Mouse (Mus musculus): ENCODE data around the gene Arhgap24.
A peak's percentile ranks its signal among the peaks of the same experiment; 100 is the strongest.

The Arhgap24 gene

GRCm38 (mm10) chr5:102898301-102898700, 417.1 kb downstream of the Arhgap24 start:
- peak in 1 of 2 experiments; percentile 51 for DNase-seq

- DNase-seq: no peak
Measured at GRCm38 (mm10) chr5:102899680-102900215, 418.6 kb downstream of the Arhgap24 start.

GRCm38 (mm10) chr5:102901176-102901575, 420.0 kb downstream of the Arhgap24 start:
- peak in 1 of 2 experiments; percentile 55 for DNase-seq

- DNase-seq: peak; percentile 78 to 88
Measured at GRCm38 (mm10) chr5:102903487-102903886, 422.3 kb downstream of the Arhgap24 start.

- DNase-seq: peak in 1 of 2 experiments; percentile 40
Measured at GRCm38 (mm10) chr5:102904066-102904465, 422.9 kb downstream of the Arhgap24 start.

- DNase-seq: no peak
Measured at GRCm38 (mm10) chr5:102905441-102906211, 424.4 kb downstream of the Arhgap24 start.

GRCm38 (mm10) chr5:102920199-102920598, 439.0 kb downstream of the Arhgap24 start:
- DNase-seq: peak in 1 of 2 experiments; percentile 27

- DNase-seq: no peak
Measured at GRCm38 (mm10) chr5:102926786-102927185, 445.6 kb downstream of the Arhgap24 start.

GRCm38 (mm10) chr5:102930161-102930560, 449.0 kb downstream of the Arhgap24 start:
- peak in 1 of 2 experiments; percentile 11 for DNase-seq

- peak in 1 of 2 experiments; percentile 23 for DNase-seq
Measured at GRCm38 (mm10) chr5:102943864-102944630, 462.9 kb downstream of the Arhgap24 start.

GRCm38 (mm10) chr5:102946625-102947024, 465.4 kb downstream of the Arhgap24 start:
- no peak for DNase-seq

GRCm38 (mm10) chr5:102947061-102947711, 466.0 kb downstream of the Arhgap24 start:
- DNase-seq: no peak

All from kidney, postnatal 36 days (tissue).